Mouse (Mus musculus) brain, embryonic 14.5 days (tissue): Measurements from ENCODE around the gene Dock10.

Source experiments
- CTCF ChIP-seq: fragments of 200-500 bp; IDR thresholded peaks from 2 replicates; pipeline ENCODE4 v1.5.1; 2012; ENCODE audit warnings: inconsistent platforms, mild to moderate bottlenecking, moderate library complexity, borderline replicate concordance; ENCODE audit not compliant: insufficient read depth, insufficient read length; ENCODE audit errors: extremely low read depth
- POLR2A ChIP-seq: fragments of 200-500 bp; IDR thresholded peaks from 2 replicates; pipeline ENCODE4 v1.6.1; 2012; ENCODE audit warnings: mild to moderate bottlenecking, inconsistent platforms, borderline replicate concordance; ENCODE audit not compliant: poor library complexity, insufficient read depth, insufficient read length, severe bottlenecking; ENCODE audit errors: extremely low read depth

- no peak for TF ChIP-seq POLR2A
- TF ChIP-seq CTCF, result no peak
Measured at GRCm38 (mm10) chr1:80624552-80624951, 133.8 kb downstream of the Dock10 start.
